Comparison of ENCODE assay signal across 10 mouse cellular contexts in the genomic region with DNA sequence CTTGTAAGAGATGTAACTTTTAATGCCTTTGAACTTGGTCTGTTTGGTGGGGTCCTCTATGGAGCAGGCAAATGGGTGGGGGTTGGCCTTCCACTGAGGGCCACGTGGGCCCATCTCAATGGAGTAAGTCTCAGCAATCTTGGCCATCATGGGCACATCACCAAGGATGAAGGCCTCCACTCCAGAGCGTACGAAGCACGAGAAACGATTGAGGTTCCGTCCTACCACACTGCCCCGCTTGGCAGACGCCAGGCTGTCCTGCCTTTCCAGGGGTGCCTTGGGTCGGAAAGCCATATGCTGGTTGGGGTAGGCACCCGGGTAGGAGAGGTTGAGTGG. TPM values are rescaled to one million over a fixed set of nuclear protein-coding genes. Genes with fewer than 3 reads are reported as not detected.
DNase-seq lines count a peak whose midpoint lies in the region; ATAC-seq and TF ChIP-seq lines count a peak whose summit lies in the region.
"Had no signal": no experiment of that assay in that cellular context is flagged by ENCODE, and none has a peak within 500 bp of the region (broad histone marks: within the 10 kb centered on the region; RNA-seq: fewer than 3 reads in every experiment).

No protein-coding gene starts in this region.

- peaks cover 4% of the 10 kb centered on the region; the same call in 1 of the 2 replicates for H3K9me3 ChIP-seq in forebrain, embryonic 13.5 days (replicated peaks)
- H3K9me3 ChIP-seq in forebrain, embryonic 15.5 days = no peaks in the 10 kb centered on the region
- H3K9me3 ChIP-seq in hindbrain, embryonic 15.5 days = no peaks in the 10 kb centered on the region
- no peaks in the 10 kb centered on the region for H3K9me3 ChIP-seq in midbrain, embryonic 12.5 days

- no peak overlapping the region for H3K9ac ChIP-seq in forebrain, embryonic 13.5 days
- no peak overlapping the region for H3K9ac ChIP-seq in forebrain, embryonic 15.5 days (replicated peaks)
- no peak overlapping the region for H3K9ac ChIP-seq in hindbrain, embryonic 15.5 days
- no peak overlapping the region for H3K9ac ChIP-seq in midbrain, embryonic 12.5 days (replicated peaks)

- ATAC-seq in forebrain, embryonic 13.5 days = no peak
- no peak for ATAC-seq in forebrain, embryonic 15.5 days (replicated peaks)
- no peak for ATAC-seq in hindbrain, embryonic 15.5 days (ENCODE audit: low FRiP score, low read depth)
- ATAC-seq in midbrain, embryonic 12.5 days (ENCODE audit: low FRiP score, low read depth) = no peak
- ATAC-seq in megakaryocyte, adult 5-6 weeks (ENCODE audit: poor library complexity, severe bottlenecking) = no peak
- ATAC-seq in granulocyte monocyte progenitor cell, adult 5-6 weeks (replicated peaks; ENCODE audit: poor library complexity, severe bottlenecking) = no peak

- intact Hi-C loops in left cerebral cortex, adult 2 months (cut with DNase I) = no loop called here

- H3K36me3 ChIP-seq in forebrain, embryonic 13.5 days (ENCODE audit: poor library complexity, severe bottlenecking) = peaks cover 11% of the 10 kb centered on the region
- 0 out of 2 replicates have a peak, but pooled peaks cover 2% of the 10 kb centered on the region for H3K36me3 ChIP-seq in forebrain, embryonic 15.5 days
- H3K36me3 ChIP-seq in hindbrain, embryonic 15.5 days = no peaks in the 10 kb centered on the region
- peaks cover 13% of the 10 kb centered on the region; the same call in 1 of the 2 replicates for H3K36me3 ChIP-seq in midbrain, embryonic 12.5 days

- no peaks in the 10 kb centered on the region for H3K27me3 ChIP-seq in forebrain, embryonic 13.5 days
- peaks cover 3% of the 10 kb centered on the region; the same call in 1 of the 2 replicates for H3K27me3 ChIP-seq in forebrain, embryonic 15.5 days
- H3K27me3 ChIP-seq in hindbrain, embryonic 15.5 days = peaks cover 13% of the 10 kb centered on the region; the same call in 1 of the 2 replicates
- peaks cover 17% of the 10 kb centered on the region for H3K27me3 ChIP-seq in midbrain, embryonic 12.5 days

- peaks cover 54% of the 10 kb centered on the region for H3K4me1 ChIP-seq in forebrain, embryonic 13.5 days
- H3K4me1 ChIP-seq in forebrain, embryonic 15.5 days = peaks cover 38% of the 10 kb centered on the region
- H3K4me1 ChIP-seq in hindbrain, embryonic 15.5 days (replicated peaks) = peaks cover 46% of the 10 kb centered on the region
- H3K4me1 ChIP-seq in midbrain, embryonic 12.5 days = peaks cover 50% of the 10 kb centered on the region

- H3K4me2 ChIP-seq in forebrain, embryonic 13.5 days = peak overlapping the region; percentile 84; the same call in 1 of the 2 replicates
- no peak overlapping the region for H3K4me2 ChIP-seq in forebrain, embryonic 15.5 days (replicated peaks)
- peak overlapping the region; percentile 89 for H3K4me2 ChIP-seq in hindbrain, embryonic 15.5 days
- peak overlapping the region; percentile 78; the same call in 1 of the 2 replicates for H3K4me2 ChIP-seq in midbrain, embryonic 12.5 days (replicated peaks)

- DNase-seq in left cerebral cortex, adult 2 months (ENCODE audit: extremely low spot score in 1 of 2, low spot score in 2 of 2) = no peak
- no peak for DNase-seq in left cerebral cortex, adult 11 months (ENCODE audit: low spot score)
- DNase-seq: cerebellum, adult 11 months; right cerebral cortex, postnatal 4 days had no signal

- WGBS in forebrain, embryonic 13.5 days = 98% methylated on average over 10 of the region's 10 CpGs
- WGBS in forebrain, embryonic 15.5 days = 97% methylated on average over 10 of the region's 10 CpGs
- WGBS in hindbrain, embryonic 15.5 days = 96% methylated on average over 10 of the region's 10 CpGs
- WGBS in midbrain, embryonic 12.5 days = 95% methylated on average over 10 of the region's 10 CpGs

- no peak overlapping the region for H3K27ac ChIP-seq in forebrain, embryonic 13.5 days
- no peak overlapping the region for H3K27ac ChIP-seq in forebrain, embryonic 15.5 days (replicated peaks)
- peak overlapping the region; percentile 15; the same call in 1 of the 2 replicates for H3K27ac ChIP-seq in left cerebral cortex, adult 2 months
- no peak overlapping the region for H3K27ac ChIP-seq in hindbrain, embryonic 15.5 days (replicated peaks)
- H3K27ac ChIP-seq in midbrain, embryonic 12.5 days (replicated peaks) = no peak overlapping the region

- H3K4me3 ChIP-seq in forebrain, embryonic 13.5 days = no peak overlapping the region
- H3K4me3 ChIP-seq in forebrain, embryonic 15.5 days = no peak overlapping the region
- H3K4me3 ChIP-seq in left cerebral cortex, adult 2 months = no peak overlapping the region; the same call in 1 of the 2 replicates
- H3K4me3 ChIP-seq in hindbrain, embryonic 15.5 days = no peak overlapping the region
- no peak overlapping the region for H3K4me3 ChIP-seq in midbrain, embryonic 12.5 days

- TF ChIP-seq CTCF in left cerebral cortex, adult 2 months (IDR thresholded peaks at IDR 0.05) = no peak

RNA-seq across cellular contexts. Expression of a gene that starts 2.2 kb away (rescaled TPM):
- 2.6 TPM in 2 replicates for polyA plus RNA-seq in forebrain, embryonic 13.5 days (2015; fragmentation: Nextera tagmentation; extraction: Ambion mirVana)
- 2.5 and 3.2 TPM in 2 replicates for polyA plus RNA-seq in forebrain, embryonic 15.5 days (2015; fragmentation: Nextera tagmentation; extraction: Ambion mirVana)
- total RNA-seq in left cerebral cortex, adult 2 months (2021) = 1 to 10 TPM; 5.8 to 7.3 TPM
- 2.8 and 3.1 TPM in 2 replicates for polyA plus RNA-seq in hindbrain, embryonic 15.5 days (2015; fragmentation: Nextera tagmentation; extraction: Ambion mirVana)
- polyA plus RNA-seq in midbrain, embryonic 12.5 days (2016; fragmentation: Nextera tagmentation; extraction: Ambion mirVana) = 7.7 and 7.8 TPM in 2 replicates
- 3.6 and 4.0 TPM in 2 replicates for total RNA-seq in megakaryocyte, adult 5-6 weeks (2015)
- total RNA-seq in megakaryocyte, adult 5-6 weeks (2017) = 2.2 and 3.1 TPM in 2 replicates
- total RNA-seq in granulocyte monocyte progenitor cell, adult 5-6 weeks (2014; fragmentation: Nextera tagmentation) = 2.1 and 5.0 TPM in 2 replicates
- total RNA-seq in granulocyte monocyte progenitor cell, adult 5-6 weeks (2017) = 1.5 and 2.0 TPM in 2 replicates

RNA-seq across cellular contexts. Expression of a gene that starts 11.3 kb away (rescaled TPM):
- 86.6 and 89.0 TPM in 2 replicates for polyA plus RNA-seq in forebrain, embryonic 13.5 days (2015; fragmentation: Nextera tagmentation; extraction: Ambion mirVana)
- 79.2 and 85.0 TPM in 2 replicates for polyA plus RNA-seq in forebrain, embryonic 15.5 days (2015; fragmentation: Nextera tagmentation; extraction: Ambion mirVana)
- total RNA-seq in left cerebral cortex, adult 2 months (2021) = 10 to 100 TPM; 49.8 to 50.2 TPM
- 70.5 and 70.7 TPM in 2 replicates for polyA plus RNA-seq in hindbrain, embryonic 15.5 days (2015; fragmentation: Nextera tagmentation; extraction: Ambion mirVana)
- polyA plus RNA-seq in midbrain, embryonic 12.5 days (2016; fragmentation: Nextera tagmentation; extraction: Ambion mirVana) = 62.9 and 64.9 TPM in 2 replicates
- 71.0 and 83.9 TPM in 2 replicates for total RNA-seq in megakaryocyte, adult 5-6 weeks (2015)
- 34.2 and 54.6 TPM in 2 replicates for total RNA-seq in megakaryocyte, adult 5-6 weeks (2017)
- 95.8 and 123 TPM in 2 replicates for total RNA-seq in granulocyte monocyte progenitor cell, adult 5-6 weeks (2014; fragmentation: Nextera tagmentation)
- 65.1 and 69.7 TPM in 2 replicates for total RNA-seq in granulocyte monocyte progenitor cell, adult 5-6 weeks (2017)

RNA-seq across cellular contexts. Expression of a gene that starts 24.7 kb away (rescaled TPM):
- polyA plus RNA-seq in forebrain, embryonic 13.5 days (2015; fragmentation: Nextera tagmentation; extraction: Ambion mirVana) = 30.0 and 33.7 TPM in 2 replicates
- polyA plus RNA-seq in forebrain, embryonic 15.5 days (2015; fragmentation: Nextera tagmentation; extraction: Ambion mirVana) = 29.5 and 31.9 TPM in 2 replicates
- 10 to 100 TPM; 13.5 to 16.3 TPM for total RNA-seq in left cerebral cortex, adult 2 months (2021)
- 27.6 and 27.8 TPM in 2 replicates for polyA plus RNA-seq in hindbrain, embryonic 15.5 days (2015; fragmentation: Nextera tagmentation; extraction: Ambion mirVana)
- polyA plus RNA-seq in midbrain, embryonic 12.5 days (2016; fragmentation: Nextera tagmentation; extraction: Ambion mirVana) = 28.4 TPM in 2 replicates
- total RNA-seq in megakaryocyte, adult 5-6 weeks (2015) = 3.5 and 4.6 TPM in 2 replicates
- total RNA-seq in megakaryocyte, adult 5-6 weeks (2017) = 5.0 and 7.1 TPM in 2 replicates
- total RNA-seq in granulocyte monocyte progenitor cell, adult 5-6 weeks (2014; fragmentation: Nextera tagmentation) = 1.4 and 3.3 TPM in 2 replicates
- 10.9 and 11.6 TPM in 2 replicates for total RNA-seq in granulocyte monocyte progenitor cell, adult 5-6 weeks (2017)
